Mouse (Mus musculus): ENCODE measurements around the gene Galnt12.
"Not testable (repeated sequence)": the region's sequence is repeated elsewhere in the genome, so short reads cannot be mapped to it uniquely, and the experiment has no call there.

Gene Galnt12

DNA sequence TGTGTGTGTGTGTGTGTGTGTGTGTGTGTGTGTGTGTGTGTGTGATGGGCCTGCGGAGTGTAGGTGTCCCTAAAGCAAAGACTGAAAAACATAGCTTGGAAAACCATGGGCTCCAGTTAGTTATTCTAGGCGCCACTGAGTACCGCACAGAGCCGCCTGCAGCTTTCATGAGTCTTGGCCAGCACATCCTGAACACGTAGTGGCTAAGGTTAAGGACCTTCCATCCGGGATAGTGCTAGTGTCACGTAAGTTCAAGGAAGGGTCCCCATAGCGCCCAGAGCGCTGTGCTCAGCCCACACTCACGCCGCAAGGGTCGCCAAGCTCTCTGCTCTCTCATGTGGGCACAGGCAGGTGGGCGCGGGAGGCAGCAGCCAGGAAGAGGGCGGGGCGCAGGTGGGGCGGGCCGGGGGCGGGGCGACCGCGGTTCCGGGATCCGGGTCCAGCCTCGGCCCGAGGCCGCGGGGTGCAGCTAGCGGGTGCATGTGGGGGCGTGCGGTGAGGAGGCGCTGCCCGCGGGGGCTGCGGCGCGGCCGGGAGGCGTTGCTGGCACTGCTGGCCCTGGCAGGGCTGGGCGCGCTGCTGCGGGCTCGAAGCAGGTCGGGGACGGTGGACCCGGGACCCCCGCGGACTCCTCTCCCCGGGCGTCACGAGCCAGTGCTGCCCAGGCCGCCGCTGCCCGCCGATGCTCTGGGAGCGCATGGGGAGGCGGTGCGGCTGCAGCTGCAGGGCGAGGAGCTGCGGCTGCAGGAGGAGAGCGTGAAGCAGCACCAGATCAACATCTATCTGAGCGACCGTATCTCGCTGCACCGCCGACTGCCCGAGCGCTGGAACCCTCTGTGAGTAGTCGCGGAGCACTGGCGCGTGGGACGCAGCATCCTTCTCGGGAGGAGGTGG, at the start of gene Galnt12:
Gene Galnt12, plus strand, starts transcription at position 417 of the 894 bp plus-strand sequence.
- DNase-seq: peak; percentile 34 to 45

DNA sequence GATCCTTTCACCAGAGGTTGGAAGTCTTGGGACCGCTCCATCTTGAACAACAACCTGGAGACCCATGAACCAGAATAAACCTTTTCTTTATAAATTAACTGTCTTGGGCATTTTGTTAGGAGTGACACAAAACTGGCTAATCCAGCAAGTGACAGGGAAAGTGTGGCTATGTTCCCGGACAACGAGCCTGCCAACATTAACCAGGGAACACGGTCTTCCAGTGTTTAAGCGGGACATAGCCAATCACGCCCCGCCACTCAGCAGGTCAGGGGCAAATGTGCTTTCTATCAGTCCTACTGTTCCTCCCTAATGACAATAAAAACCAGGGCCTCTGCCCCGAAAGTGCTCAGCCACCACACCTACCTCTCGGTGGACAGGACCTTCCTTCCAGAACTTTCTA, 47.8 kb upstream of the Galnt12 start:
- DNase-seq: peak in 1 of 2 experiments; percentile 46

DNA sequence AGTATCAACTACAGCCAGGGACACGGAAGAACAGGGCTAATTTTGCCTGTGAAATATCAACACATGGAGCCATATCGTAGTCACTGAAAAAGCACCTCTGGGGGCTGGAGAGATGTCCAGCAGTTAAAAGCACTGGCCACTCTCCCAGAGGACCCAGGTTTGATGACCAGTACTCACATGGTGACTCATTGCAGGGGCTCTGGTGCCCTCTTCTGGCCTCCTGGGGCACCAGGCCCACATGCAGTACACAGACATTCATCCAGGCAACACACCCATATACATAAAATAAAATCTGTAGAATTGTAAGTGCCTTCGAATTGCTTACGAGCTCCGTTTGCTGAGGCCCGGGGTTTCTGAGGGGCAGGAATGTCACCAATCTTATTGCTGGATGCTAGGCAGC, 44.7 kb upstream of the Galnt12 start:
- no peak for DNase-seq

DNA sequence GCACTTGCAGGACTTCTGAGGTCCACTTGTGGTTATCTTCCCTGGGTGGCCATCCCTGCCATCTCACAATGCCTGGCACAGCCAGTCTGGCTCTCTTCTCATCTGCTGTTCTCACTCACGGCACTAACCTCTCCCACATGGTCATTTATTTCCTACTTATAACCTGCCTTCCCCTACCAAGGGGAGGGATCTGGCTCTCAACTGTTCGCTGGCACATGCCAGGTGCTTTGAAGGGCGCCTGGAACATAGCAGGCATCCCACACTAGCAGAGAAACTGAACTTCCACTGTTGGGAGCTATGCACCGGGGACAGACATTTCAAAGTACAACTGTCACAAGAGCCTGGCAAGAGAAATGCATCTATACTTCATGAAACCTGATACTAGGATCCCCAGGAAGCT, 43.9 kb upstream of the Galnt12 start:
- DNase-seq: no peak

DNA sequence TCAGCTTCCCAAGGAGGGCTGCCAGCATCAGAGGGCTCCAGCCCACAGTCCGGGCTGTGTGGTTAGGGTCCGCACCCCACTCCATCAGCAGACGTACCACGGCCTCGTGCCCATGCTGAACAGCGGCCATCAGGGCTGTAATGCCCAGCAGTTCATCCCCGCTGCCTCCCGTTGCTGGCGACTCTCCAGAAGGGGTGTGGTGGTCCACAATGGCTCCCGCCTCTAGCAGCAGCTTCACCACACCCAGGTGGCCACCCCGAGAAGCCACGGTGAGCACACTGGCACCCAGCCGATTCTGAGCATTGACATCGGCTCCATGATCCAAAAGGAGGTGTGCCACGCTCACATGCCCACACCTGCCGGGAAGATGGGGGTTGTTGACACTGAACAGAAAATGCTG, 42.5 kb upstream of the Galnt12 start:
- peak; percentile 51 to 56 for DNase-seq

DNA sequence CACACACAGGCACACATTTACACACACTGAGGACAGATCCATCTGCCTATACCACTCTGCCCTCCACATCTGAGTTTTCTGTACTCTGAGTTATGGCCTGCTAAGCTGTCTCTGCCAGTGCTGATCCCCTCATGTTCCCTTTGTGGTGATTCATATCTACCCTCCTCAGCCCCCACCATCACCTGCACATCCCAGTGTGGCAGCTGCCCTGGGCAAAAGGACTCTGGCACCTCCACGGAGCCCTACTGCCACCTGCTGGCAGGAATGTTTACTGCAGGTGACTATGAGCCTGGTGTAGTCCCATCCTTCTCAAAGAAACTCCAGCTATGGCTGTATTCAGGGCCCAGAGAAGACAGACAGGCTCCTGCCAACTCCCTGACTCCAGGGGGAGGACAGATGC, 41.5 kb upstream of the Galnt12 start:
- peak; percentile 95 to 97 for DNase-seq

DNA sequence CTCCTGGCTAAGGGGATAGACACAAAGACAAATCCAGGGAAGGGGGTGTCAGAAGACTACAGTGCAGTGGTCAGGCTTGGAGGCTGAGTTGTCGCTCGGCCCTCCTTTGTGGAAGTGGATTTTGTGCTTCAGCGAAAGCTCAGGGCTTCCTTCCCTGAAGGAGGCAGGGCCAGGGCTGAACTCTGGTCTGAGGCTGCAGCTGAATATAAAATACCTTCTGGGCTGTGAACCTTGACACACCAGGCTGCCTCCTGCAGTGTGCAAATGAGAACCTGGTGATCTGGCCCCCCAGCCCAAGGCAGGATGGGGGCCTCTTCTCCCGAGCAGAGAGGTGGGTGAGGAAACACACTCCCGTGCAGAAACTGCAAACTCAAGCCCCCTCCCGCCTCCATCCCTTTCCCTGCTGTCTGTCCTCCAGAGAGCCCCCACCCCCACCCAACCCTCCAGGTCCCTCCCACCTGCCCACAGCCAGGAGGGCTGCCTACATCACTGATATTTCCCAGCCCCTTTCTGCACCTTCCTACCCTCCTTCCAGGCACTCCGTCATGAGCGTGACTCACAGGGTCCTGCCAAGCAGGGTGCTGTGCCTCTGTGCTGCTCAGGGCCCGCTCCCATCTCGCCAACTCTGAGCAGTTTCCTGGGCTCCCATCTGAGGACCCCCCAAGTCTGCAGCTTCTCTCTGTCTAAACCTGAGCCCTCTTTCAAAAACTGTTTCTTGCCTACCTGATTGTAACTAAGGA, 40.9 kb upstream of the Galnt12 start:
- no peak for DNase-seq

DNA sequence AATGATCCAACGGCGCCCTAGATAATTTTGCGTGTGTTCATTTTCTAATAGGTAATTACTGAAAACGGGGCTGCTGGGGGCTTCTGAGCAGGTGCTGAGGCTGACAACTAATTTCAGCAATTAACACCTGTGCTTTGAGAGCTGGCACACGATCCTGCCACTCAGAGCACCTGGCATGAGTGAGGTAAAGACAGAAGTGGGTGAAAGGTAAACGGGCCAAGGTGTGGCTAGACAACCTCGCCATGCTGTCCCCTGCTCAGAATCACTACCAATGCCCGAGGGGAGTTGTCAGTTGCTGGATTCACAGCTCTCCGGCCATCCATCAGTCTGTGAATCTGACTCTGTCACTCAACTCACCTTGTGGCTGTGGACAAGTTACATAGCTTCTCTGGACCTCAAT, 39.8 kb upstream of the Galnt12 start:
- DNase-seq: no peak

DNA sequence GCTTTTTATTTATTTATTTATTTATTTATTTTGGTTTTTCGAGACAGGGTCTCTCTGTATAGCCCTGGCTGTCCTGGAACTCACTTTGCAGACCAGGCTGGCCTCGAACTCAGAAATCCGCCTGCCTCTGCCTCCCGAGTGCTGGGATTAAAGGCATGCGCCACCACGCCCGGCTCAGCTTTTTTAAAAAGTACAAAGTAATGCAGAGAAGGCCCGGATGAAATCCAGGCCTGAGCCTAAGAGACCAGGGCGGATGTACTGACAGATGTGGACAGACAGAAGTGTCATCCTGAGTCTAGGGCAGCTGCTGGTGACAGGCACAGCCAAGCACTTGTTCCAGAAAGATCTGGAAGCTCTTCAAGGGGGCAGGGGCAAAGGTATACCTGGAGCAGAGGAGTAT, 36.5 kb upstream of the Galnt12 start:
- not testable (repeated sequence) for DNase-seq

DNA sequence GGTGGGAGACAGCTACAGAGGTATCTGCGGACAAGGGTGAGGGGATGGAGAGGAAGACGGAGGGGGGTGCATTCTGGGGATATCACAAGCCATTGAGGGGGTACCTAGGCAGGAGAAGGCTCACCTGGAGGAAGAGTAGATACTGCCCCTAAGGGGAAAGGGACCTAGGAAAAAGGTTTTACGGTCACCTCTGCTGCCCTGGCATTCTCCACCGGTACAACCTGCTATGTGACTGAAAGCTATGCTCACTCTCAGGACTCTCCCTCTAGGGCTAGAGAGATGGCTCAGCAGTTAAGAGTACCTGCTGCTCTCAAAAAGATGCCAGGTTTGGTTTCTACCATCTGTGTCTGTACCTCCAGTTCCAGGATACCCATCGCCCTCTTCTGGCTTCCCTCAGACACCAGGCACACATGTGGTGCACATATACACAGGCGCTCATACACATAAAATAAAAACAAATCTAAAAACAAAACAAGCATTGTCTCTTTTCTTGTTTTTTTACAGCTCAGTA, 36.1 kb upstream of the Galnt12 start:
- peak in 1 of 2 experiments; percentile 46 for DNase-seq

DNA sequence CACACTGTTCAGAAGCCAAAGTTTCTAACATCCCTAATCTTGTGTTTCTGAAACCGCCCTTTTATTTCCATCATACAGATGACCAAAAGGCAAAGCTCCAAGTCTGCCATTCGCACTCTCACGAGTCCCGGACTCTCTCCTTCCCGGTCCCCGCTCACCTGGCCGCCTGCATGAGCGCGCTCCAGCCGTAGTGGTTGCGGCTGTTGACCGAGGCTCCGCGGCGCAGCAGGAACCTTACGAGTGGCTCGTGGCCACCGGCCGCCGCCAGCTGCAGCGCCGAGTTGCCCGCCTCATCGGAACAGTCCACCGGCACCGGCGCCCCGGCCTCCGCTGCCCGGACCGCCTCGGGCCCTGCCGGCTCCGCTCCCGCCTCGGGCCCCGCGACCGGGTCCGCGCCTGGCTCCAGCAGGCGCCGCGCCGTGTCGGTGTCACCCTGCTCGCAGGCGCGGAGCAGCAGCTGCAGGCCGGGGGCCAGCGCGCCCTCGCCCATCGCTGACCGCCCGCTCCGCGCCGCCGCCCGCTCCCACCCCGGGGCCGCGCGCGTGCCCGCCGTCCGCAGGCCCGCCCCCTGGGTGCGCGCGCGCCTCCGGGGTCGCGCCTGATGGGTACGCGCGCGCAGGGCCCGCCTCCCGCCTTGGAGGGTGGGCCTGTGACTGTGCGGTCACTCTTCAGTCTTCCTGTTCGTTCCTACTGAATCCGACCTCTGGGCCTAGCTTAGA, 34.8 kb upstream of the Galnt12 start, which contains the start of gene Anks6:
Gene Anks6, minus strand, starts transcription at position 637 of the 719 bp plus-strand sequence.
- peak; percentile 91 to 92 for DNase-seq

DNA sequence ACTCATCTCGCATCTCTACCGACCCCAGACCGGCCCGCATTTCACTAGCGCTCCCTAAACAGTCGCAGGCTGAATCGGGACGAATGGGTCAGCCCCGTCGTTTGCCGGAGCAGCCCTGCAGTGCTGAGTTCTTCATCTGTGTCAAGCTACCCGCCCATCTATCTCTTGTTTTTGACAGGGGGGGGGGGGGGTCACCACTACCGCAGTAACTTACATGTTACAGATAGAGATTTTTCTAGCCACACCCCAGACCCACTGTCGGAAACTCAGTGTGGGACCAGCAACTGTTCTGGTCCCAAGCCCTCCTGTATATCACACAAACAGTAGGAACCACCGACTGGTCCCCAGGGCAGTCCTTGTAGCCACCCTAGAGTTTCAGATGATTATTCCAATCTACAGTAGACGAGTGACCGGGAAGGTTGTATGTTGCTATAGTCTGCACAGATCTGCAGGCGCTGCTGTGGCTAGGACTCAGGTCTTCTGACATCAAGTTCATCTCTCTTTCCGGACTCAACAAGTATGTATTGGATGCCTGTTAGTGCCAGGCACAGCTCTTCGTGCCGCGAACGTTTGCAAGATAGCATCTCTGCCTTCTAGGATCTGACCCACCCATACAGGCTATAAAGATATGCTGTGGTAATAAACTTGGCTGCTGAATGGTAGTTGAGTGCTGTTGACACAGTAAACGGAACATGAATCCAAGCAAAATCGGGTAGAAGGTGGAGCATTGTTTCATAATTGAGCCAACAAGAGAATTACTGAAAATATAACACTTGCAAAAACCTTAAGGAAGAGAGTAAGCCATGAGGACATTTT, 34.0 kb upstream of the Galnt12 start:
- DNase-seq: no peak

DNA sequence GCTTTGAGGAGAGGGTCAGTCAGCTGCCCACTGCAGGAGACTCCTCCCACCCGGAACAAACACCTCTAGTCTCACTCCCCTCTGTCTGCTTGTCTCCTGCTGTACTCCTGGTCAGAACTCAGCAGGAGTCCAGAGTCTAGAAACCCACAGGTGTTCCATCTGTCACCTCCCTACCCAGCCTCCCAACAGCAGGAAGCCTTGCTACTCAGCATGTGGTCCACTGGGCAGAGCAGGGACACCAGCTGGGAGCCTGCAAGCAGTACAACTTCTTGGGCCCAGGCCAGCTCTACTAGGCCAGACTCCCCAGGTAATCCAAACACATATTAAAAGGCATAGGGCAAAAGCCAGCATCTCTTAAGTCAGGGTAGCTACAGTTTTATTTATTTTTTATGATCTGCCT, 30.8 kb upstream of the Galnt12 start:
- DNase-seq: peak in 1 of 2 experiments; percentile 53

DNA sequence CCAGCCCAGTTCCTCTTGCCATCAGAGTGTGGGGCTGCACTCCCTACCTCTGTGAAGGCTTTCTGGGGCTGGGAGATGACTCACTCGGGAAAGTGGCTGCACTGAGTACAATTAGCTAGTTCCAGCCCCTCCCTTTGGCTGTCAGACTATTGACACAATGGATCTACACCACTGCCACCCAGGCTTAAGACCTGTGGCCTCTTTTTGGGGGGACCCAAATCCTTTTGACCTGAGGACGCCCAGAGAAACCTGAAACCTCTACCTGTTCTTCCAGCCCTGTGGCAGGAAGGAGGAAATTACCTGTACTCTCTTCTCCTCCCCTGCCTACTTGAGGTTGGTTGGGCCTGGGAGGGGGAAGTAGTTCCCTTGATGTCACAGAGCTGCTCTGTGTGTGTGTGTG, 16.7 kb upstream of the Galnt12 start:
- no peak for DNase-seq

DNA sequence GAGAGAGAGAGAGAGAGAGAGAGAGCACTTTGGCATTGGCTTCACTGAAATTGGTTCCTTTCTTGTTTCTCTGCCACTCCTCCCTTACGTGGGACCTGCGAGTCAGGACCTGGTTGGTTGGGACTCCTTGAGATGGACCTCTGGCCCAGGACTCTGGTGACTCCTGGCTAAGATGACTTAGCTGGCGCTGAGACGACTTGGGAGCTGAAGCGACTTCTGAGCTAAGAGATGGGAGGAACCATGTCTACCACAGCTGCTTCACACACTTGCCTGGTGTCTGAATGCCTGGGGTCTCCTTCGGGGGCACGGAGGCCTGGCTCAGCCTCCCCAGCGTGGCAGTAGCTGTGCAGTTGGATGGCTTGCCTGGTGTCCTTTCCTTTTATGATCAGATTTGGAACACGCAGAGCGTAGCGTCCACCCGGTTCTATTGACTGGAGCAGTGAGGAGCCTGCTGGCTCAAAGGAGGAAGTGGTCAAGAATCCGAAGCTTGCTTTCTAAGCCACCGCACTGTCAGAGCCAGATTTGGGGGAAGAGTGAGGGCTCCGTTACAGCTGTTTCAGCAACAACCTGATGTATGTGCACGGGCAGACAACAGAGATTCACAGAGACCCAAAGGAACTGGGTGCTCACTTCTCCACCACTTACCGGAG, 11.6 kb upstream of the Galnt12 start:
- no peak for DNase-seq

DNA sequence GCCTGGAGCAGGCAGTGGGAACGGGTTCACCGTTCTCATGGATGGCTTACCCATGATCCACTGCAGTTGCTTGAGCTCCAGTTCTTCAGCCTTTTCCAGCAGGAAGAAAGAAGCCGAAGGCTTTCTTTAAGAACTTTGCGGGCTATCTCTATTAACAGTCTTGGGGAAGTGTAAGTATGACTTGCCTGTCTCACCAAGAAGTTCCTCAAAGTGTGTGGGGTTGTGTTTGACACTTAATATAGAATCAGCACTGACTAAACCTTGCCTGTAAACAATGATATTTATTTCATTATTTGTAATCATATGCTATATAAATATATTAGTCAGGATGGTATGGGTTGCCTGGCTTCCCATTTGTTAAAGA, 11.1 kb upstream of the Galnt12 start:
- no peak for DNase-seq

DNA sequence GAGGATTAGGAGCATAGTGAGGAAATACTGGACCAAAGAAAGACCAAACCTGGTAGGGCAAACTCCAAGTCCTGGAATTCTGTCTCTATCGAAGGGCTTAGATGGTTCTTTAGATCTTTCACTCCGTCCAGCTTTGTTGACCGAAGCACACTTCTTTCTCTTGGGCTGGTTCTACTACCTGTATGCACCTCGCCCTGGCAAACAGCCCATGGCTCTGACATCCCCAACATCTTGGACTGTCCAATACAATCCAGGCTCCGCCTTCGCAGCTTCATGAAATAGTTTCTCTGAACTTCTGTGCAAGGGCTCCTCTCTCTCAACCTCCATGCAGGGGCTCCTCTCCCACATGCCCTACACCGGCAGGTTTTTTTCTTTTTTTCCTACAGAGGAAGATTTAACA, 7.9 kb upstream of the Galnt12 start:
- no peak for DNase-seq

DNA sequence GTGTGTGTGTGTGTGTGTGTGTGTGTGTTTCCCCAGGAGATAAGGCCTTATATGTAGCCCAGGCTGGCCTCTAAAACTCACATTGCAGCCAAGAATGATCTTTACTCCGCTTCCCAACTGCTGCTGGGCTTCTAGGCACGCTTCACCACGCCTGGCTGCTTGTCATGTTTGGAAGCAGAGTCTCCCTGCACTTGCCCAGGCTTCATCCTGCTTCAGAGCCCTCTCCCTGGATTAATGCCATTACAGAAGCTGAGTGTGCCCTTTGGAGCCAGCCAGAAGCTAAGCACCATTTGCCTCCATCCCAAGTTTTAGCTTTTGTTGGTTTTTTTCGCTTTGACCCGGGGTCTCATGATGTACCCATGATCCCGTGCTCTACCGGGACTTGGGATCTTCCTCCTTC, 3.0 kb upstream of the Galnt12 start:
- DNase-seq: peak; percentile 63 to 68

DNA sequence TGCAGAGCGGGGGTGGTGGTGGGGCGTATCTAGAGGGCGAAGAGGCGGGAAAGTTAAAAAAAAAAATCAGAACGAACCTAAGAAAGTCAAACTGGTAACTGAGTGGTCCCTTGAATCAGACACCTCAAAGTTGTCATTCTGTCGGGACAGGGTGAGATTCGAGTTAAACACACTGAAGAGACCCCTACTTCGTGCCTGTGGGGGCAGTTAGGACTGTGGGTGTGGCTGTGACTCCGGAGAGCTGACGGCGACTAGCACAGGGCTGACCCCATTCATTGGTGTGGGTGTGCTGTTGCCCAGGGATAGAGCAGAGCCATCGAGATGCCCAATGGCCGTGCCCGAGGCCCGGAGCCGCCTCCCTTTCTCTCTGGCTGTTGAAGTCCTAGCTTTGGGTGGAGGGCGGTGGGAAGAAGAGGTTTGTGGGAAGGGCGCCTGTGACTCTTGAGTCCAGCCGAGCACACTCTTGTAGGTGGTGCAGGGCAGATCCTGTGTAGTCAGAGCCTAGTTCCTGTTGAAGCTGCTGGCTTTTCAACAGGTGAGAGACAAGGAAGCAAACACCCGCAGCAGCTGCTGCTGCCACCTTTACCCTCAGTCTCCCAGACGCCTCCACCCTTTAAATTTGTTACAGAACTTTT, 795 bp downstream of the Galnt12 start:
- peak; percentile 24 to 25 for DNase-seq

DNA sequence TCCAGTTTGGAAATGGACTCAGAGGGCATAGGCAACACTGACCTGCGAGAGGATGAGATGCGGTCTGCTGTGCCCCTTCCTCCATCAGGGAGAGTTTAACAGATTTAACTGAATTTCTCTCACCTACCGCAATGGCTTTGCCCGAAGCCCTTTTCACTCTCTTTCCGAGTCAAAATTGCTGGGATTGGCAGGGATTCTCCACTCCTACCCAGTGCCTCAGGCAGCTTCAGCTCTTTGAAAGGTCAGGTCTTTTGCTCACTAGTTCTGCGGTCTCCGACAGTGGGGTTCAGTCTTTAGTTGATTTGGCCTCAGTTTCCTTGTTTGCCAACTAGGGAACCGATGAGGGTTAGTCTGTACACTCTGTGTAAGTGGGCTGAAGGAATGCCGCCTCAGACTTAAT, 1.5 kb downstream of the Galnt12 start:
- DNase-seq: no peak

DNA sequence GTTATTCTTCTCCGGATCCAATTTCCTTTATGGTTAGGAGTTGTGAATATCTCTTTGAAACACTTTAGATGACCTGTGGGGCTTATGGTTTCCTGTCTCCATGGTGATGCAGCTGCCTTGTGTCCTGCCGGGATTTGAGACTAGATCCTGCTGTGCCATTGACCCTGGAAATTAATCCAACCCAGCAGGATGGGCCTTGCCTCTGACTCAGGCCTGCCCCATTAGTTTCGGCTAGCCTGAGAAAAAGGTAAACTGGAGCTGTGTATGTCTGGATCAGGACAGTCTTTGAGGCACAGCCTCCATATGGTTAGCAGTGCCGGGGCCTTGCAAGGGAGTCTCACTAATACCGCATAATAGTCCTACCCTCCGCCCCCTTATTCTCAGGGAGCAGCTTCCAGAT, 1.9 kb downstream of the Galnt12 start:
- no peak for DNase-seq
